Mouse (Mus musculus) kidney, embryonic 16.5 days (tissue): ENCODE data around the gene Npas2. TPM values are rescaled to one million over a fixed set of nuclear protein-coding genes. Genes with fewer than 3 reads are reported as not detected.

Experiments used
- ATAC-seq: fragments of 200-750 bp; cut with Nextera tagmentation; 2 replicates; pipeline ENCODE4 v1.8.0; 2017; ENCODE audit warnings: moderate TSS enrichment; ENCODE audit not compliant: low FRiP score, low TSS enrichment
- H3K27ac ChIP-seq: fragments of 300-500 bp; sonication (generic); 2 replicates; pipeline ENCODE4 v1.5.1; 2014; ENCODE audit warnings: low read length
- H3K27me3 ChIP-seq: fragments of 300-500 bp; sonication (generic); 2 replicates; pipeline ENCODE4 v1.6.1; 2014; ENCODE audit warnings: low read length, control low read depth, mixed read lengths; ENCODE audit not compliant: insufficient read depth
- H3K36me3 ChIP-seq: fragments of 300-500 bp; sonication (generic); 2 replicates; pipeline ENCODE4 v1.6.1; 2014; ENCODE audit warnings: low read length, control low read depth, mixed read lengths; ENCODE audit not compliant: insufficient read depth
- H3K4me1 ChIP-seq: fragments of 300-500 bp; sonication (generic); 2 replicates; pipeline ENCODE4 v1.6.1; 2014; ENCODE audit warnings: low read length, control low read depth, mixed read lengths; ENCODE audit not compliant: insufficient read depth
- H3K4me2 ChIP-seq: fragments of 300-500 bp; sonication (generic); replicated peaks from 2 replicates; pipeline ENCODE4 v1.6.1; 2014; ENCODE audit warnings: low read depth, low read length
- H3K4me3 ChIP-seq: fragments of 300-500 bp; sonication (generic); 2 replicates; pipeline ENCODE4 v1.5.1; 2014; ENCODE audit warnings: mild to moderate bottlenecking, low read length
- H3K9ac ChIP-seq: fragments of 300-500 bp; sonication (generic); replicated peaks from 2 replicates; pipeline ENCODE4 v1.6.1; 2014; ENCODE audit warnings: low read length
- H3K9me3 ChIP-seq: fragments of 300-500 bp; sonication (generic); 2 replicates; pipeline ENCODE4 v1.6.1; 2016; ENCODE audit warnings: low read length, control low read depth
- WGBS: fragments of 180-500 bp; shearing (Covaris S2); extraction: QIAGEN DNeasy Blood & Tissue Kit; methylation state at CpG from one replicate; pipeline ENCODE4 v1.1.7; 2014; 5-methylcytosine and 5-hydroxymethylcytosine counted together
- polyA plus RNA-seq: library from polyadenylated mRNA; unstranded; fragments of >200 nt; fragmentation: Nextera tagmentation; extraction: Ambion mirVana; gene quantifications from 2 replicates; pipeline ENCODE4 v1.2.1, GENCODE M21; 2015

The Npas2 gene
- polyA plus RNA-seq, 1 experiment from 2014 or later: 0.69 TPM

DNA sequence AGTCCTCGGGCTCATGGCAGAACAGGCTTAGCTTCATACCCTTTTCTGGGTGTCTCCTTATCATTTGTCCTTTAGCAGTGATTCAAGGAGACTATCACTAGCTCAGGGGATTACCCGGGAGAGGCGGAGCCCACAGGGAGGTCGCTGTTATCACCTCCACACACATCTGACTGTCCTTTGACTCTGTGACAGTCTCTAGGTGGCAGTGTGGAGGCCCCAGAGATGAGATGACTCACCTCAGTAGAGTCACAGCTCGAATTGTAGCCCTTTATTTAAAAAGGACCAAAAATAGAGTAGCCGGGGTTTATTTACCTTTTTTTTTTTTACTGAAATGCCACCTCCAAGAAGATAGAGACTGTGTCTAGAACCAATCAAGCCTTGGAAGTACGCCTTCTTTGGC, 13.4 kb downstream of the Npas2 start:
- ATAC-seq: no peak
- H3K4me2 ChIP-seq: no peak overlapping the region
- 32% methylated on average over 7 of the region's 7 CpGs for WGBS
- no peaks in the 10 kb centered on the region for H3K36me3 ChIP-seq
- H3K27me3 ChIP-seq: no peaks in the 10 kb centered on the region
- H3K9ac ChIP-seq: no peak overlapping the region
- H3K27ac ChIP-seq: no peak overlapping the region
- no peak overlapping the region for H3K4me3 ChIP-seq
- H3K9me3 ChIP-seq: no peaks in the 10 kb centered on the region
- H3K4me1 ChIP-seq: no peaks in the 10 kb centered on the region

DNA sequence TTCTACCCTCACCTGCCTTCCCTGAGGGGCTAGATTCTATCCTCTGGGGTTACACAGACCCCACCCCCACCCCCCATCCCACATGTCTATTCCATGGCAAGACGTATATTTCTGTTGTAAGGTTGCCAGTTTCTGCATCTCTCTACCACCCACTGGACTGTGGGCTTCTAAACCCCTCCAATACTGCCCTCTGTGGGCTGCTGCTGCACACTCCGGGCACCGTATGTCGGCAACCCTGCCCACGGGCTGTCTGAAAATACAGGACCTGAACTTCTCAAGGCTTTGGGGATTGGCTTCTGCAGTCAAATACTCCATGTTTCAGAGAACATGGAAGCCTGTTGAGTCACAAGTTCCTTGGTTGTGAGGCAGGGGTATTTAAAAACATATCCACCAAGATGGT, 17.4 kb downstream of the Npas2 start:
- Histone ChIP-seq H3K4me1 (no peaks in the 10 kb centered on the region), H3K9me3 (no peaks in the 10 kb centered on the region), H3K36me3 (no peaks in the 10 kb centered on the region), H3K27ac (no peak overlapping the region), H3K4me2 (no peak overlapping the region), H3K27me3 (no peaks in the 10 kb centered on the region), H3K9ac (no peak overlapping the region), H3K4me3 (no peak overlapping the region)
- no peak for ATAC-seq
- WGBS: 79% methylated on average over 5 of the region's 5 CpGs

DNA sequence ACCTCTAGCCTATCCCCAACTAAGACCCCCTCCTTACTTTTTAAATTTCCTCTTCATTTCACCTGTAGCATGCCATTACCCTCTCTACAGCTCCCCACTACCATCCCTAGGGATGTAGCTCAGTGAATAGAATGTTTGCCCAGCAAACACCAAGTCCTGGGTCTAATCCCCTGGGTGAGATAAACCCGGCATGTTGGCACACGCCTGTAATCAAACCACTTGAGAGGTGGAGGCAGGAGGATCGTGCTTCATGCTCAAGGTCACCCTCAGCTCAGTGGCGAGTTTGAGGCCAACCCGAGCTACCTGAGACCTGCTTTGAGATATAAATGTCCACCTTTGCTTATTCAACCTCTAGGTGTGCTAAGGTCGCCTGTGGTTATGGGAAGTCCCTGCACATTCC, 19.5 kb downstream of the Npas2 start:
- no peak overlapping the region for H3K4me3 ChIP-seq
- H3K27ac ChIP-seq: no peak overlapping the region
- H3K4me2 ChIP-seq: no peak overlapping the region
- H3K9me3 ChIP-seq: no peaks in the 10 kb centered on the region
- H3K36me3 ChIP-seq: no peaks in the 10 kb centered on the region
- no peaks in the 10 kb centered on the region for H3K27me3 ChIP-seq
- 82% methylated on average over 6 of the region's 6 CpGs for WGBS
- ATAC-seq: no peak
- no peaks in the 10 kb centered on the region for H3K4me1 ChIP-seq
- no peak overlapping the region for H3K9ac ChIP-seq

DNA sequence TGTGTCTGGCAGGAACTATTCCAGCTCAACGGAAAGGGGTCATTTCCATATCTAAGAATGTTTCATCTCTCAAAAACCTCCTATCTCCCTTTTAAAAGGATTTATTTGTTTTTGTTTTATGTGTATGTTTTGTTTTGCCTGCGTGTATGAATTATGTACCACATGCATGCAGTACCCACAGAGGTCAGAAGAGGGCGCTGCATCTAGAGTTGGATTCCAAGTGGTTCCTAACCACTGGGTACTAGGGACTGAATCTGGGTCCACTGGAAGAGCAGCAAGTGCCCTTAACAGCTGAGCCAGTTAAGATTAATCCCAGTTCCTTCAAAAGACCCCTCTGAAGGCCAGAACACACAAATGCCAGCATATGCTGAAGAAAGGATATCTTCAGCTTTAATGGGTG, 24.1 kb downstream of the Npas2 start:
- no peaks in the 10 kb centered on the region for H3K36me3 ChIP-seq
- ATAC-seq: no peak
- 87% methylated on average over 3 of the region's 3 CpGs for WGBS
- H3K27ac ChIP-seq: no peak overlapping the region
- H3K4me3 ChIP-seq: no peak overlapping the region
- no peaks in the 10 kb centered on the region for H3K27me3 ChIP-seq
- no peaks in the 10 kb centered on the region for H3K9me3 ChIP-seq
- H3K4me1 ChIP-seq: no peaks in the 10 kb centered on the region
- H3K9ac ChIP-seq: no peak overlapping the region
- no peak overlapping the region for H3K4me2 ChIP-seq

DNA sequence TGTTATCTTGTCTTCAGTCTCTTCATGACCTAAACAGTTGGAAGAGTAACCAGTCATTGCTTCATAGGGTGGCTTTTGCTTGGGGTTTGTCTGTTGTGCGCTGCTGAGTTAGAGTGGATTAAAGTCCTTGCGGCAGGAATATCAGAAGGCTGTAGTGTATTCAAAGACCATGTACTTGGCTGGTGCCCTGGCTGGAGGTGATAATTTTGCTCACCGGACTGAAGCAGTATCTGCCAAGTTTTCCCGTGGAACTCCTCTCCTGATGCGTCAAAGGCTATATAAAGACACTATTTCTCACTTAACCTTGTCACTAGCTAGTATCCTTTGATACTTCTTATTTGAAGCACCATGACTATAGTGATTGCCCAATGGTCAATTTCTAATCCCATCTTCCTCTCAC, 34.9 kb downstream of the Npas2 start:
- no peaks in the 10 kb centered on the region for H3K4me1 ChIP-seq
- no peak for ATAC-seq
- H3K4me3 ChIP-seq: no peak overlapping the region
- 93% methylated on average over 5 of the region's 5 CpGs for WGBS
- H3K27me3 ChIP-seq: no peaks in the 10 kb centered on the region
- no peak overlapping the region for H3K9ac ChIP-seq
- no peaks in the 10 kb centered on the region for H3K9me3 ChIP-seq
- H3K4me2 ChIP-seq: no peak overlapping the region
- no peaks in the 10 kb centered on the region for H3K36me3 ChIP-seq
- H3K27ac ChIP-seq: no peak overlapping the region

DNA sequence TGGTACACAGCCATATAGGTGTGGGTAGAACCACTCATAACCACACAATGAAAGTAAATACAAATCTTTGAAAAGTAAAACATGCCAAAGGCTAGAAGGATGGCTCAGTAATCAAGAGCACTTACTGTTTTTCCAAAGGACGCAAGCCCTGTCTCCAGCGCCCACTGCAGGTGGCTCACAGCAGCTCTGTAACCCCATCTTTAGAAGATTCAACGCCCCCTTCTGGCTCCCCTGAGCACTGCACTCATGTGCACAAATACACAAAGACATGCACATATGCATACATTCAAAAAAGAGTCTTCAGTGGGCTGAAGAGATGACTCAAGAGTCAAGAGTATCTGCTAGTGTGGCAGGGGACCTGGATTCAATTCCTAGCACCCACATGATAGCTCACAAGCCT, 36.5 kb downstream of the Npas2 start:
- Histone ChIP-seq H3K4me2 (no peak overlapping the region), H3K4me3 (no peak overlapping the region), H3K36me3 (no peaks in the 10 kb centered on the region), H3K9me3 (no peaks in the 10 kb centered on the region), H3K27ac (no peak overlapping the region), H3K27me3 (no peaks in the 10 kb centered on the region), H3K9ac (no peak overlapping the region), H3K4me1 (no peaks in the 10 kb centered on the region)
- WGBS: 64% methylated on average over 3 of the region's 3 CpGs
- no peak for ATAC-seq

DNA sequence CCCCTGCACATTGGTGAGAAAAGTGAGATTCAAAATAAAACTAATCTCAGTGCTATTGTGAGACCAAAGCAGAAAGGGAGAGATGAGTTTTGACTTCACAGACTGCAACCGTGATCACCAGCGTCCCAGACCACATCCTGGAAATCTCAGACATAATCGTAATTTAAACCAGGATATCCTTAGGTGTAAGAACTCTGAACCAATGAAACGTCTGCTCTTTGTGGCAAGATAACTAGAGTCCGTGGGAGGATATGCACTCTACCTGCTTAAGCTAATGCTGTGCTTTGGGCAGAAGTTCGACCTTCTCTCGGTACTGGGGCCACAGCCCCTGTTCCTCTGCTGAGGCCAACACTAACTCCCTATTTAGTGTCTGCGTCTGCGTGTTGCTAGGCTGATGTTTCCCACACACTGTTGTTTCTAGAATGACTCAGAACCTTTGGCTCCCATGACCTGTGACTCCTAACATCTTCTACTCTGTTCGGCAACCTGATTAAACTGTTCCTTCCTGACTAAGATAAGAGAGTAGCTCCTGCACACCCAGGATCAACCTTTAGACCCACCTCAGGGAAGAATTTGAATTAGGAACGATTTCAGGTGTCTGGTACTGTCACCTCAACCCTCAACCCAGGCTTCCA, 41.4 kb downstream of the Npas2 start:
- H3K9ac ChIP-seq: no peak overlapping the region
- no peak overlapping the region for H3K4me2 ChIP-seq
- H3K4me1 ChIP-seq: no peaks in the 10 kb centered on the region
- no peak overlapping the region for H3K27ac ChIP-seq
- no peaks in the 10 kb centered on the region for H3K9me3 ChIP-seq
- no peaks in the 10 kb centered on the region for H3K36me3 ChIP-seq
- 37% methylated on average over 11 of the region's 11 CpGs for WGBS
- ATAC-seq: no peak
- H3K27me3 ChIP-seq: no peaks in the 10 kb centered on the region
- H3K4me3 ChIP-seq: no peak overlapping the region

DNA sequence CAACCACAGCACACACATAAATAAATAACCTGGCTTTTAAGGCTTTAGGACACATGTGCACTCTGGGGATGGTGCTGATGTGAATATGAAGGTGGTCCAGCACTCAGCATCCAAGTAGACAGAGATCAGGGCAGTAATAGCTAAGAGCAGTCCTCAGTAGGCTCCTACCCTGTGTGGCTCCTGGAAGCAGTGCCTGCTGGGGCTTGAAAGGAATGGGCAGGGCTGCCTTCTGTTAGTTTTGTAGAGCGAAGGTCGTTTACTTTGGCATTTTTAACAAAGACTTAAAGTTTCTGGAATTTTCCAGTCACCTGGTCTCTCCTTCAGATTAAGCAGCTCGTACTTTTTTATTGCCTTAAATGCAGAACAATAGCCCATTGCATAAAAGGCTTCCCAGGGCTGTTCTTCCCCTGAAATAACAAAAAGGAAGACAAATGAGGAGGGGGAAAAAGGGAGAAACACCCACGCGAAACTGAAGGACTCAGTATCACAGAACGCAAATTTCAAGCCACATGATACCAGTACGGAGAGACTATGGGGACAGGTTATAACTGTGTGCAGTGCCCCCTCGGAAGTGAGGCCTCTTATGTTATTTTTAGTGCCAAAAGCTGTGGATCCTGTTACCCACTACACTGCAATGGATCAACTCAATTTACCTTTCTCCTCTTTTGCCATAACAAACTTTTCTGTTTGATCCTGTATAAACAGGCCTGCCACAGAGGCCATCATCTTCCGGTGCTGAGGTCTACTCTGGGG, 44.1 kb downstream of the Npas2 start:
- 32% methylated on average over 9 of the region's 9 CpGs for WGBS
- Histone ChIP-seq H3K36me3 (no peaks in the 10 kb centered on the region), H3K9ac (no peak overlapping the region), H3K27me3 (no peaks in the 10 kb centered on the region), H3K27ac (no peak overlapping the region), H3K4me2 (no peak overlapping the region), H3K9me3 (no peaks in the 10 kb centered on the region), H3K4me1 (no peaks in the 10 kb centered on the region), H3K4me3 (no peak overlapping the region)
- peak; percentile 69 for ATAC-seq

DNA sequence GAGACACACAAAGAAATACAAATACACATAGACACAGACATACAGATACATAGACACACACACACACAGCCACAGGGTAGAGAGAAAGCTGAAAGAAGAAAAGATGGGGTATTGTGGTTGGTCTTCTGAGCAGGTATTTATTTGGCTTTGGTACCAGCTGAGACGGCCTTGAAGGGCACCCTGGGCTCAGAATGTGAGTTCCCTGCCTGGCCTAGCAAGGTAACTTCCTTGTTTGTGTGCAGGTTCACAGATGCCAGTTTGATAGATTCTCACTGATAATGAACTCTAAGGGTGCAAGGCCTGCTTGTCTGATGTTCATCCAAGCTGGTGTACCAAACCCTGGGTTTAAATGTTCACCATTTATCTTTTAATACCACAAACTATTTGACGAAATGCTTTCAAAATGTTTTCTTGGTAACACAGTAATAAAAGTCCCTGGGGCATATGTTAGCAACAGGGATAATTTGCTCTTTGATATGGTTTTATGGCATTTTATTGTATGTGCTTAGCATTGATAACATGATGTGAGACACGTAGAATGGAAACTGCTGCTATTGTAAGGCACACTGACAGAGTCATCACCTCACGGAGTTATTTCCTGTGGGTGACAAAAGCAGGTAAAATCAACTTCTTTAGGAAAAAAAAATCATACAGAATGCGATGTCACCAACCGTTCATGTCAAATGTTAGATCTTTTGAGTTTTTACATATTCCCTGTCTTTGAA, 47.5 kb downstream of the Npas2 start:
- no peak overlapping the region for H3K27ac ChIP-seq
- H3K4me3 ChIP-seq: no peak overlapping the region
- no peak overlapping the region for H3K9ac ChIP-seq
- no peaks in the 10 kb centered on the region for H3K27me3 ChIP-seq
- H3K4me2 ChIP-seq: no peak overlapping the region
- no peak for ATAC-seq
- no peaks in the 10 kb centered on the region for H3K4me1 ChIP-seq
- no peaks in the 10 kb centered on the region for H3K36me3 ChIP-seq
- H3K9me3 ChIP-seq: no peaks in the 10 kb centered on the region
- 85% methylated on average over 6 of the region's 6 CpGs for WGBS

DNA sequence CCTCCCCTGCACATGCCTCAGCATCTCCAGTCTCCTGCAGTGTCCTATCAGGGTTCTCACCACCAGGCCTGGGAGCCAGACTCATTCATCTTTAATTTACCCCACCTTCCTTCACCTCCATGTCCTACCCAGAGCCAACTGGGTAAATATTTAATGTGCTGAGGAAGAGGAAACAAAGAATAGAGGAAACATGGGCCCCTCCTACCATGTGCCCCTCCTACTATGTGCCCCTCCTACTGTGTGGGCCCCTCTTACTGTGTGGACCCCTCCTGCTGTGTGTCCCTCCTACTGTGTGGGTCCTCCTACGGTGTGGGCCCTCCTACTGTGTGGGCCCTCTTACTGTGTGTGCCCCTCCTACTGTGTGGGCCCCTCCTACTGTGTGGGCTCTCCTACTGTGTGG, 51.2 kb downstream of the Npas2 start:
- Histone ChIP-seq H3K27ac (no peak overlapping the region), H3K4me1 (no peaks in the 10 kb centered on the region), H3K4me3 (no peak overlapping the region), H3K9me3 (no peaks in the 10 kb centered on the region), H3K4me2 (no peak overlapping the region), H3K9ac (no peak overlapping the region), H3K27me3 (no peaks in the 10 kb centered on the region), H3K36me3 (no peaks in the 10 kb centered on the region)
- WGBS: 65% methylated on average over 1 of the region's 1 CpGs
- ATAC-seq: peak; percentile 19; the same call in 1 of the 2 replicates
